Mouse (Mus musculus): ENCODE measurements at regions not wholly inside any gene's neighbourhood (a gene's known extent, or its start where the extent isn't known, plus 50 kb on each side); places are given as distances from the start of the nearest gene placed in this dataset.

GRCm38 (mm10) chr9:115517903-115518302 lies 207.7 kb upstream of the Stt3b start:
- Histone ChIP-seq H3K27me3 (replicated peaks; ENCODE audit: insufficient read depth, low read length) (no peaks in the 10 kb centered on the region), H3K4me3 (ENCODE audit: low read depth, low read length) (no peak overlapping the region)
- no peak for ATAC-seq

GRCm38 (mm10) chr9:115524161-115524560 lies 213.9 kb upstream of the Stt3b start:
- TF ChIP-seq CTCF (IDR thresholded peaks at IDR 0.05) (no peak), EP300 (IDR thresholded peaks at IDR 0.05) (no peak)
- Histone ChIP-seq H3K9ac (replicated peaks; ENCODE audit: low read depth) (no peak overlapping the region), H3K9me3 (ENCODE audit: low read length) (no peaks in the 10 kb centered on the region), H3K4me3 (ENCODE audit: low read depth, low read length) (no peak overlapping the region), H3K27ac (ENCODE audit: low read length) (no peak overlapping the region), H3K36me3 (ENCODE audit: insufficient read depth, low read length) (no peaks in the 10 kb centered on the region), H3K4me1 (ENCODE audit: insufficient read depth, low read depth, low read length) (peaks cover 3% of the 10 kb centered on the region; the same call in 1 of the 2 replicates), H3K27me3 (replicated peaks; ENCODE audit: insufficient read depth, low read length) (no peaks in the 10 kb centered on the region), H3K4me2 (replicated peaks; ENCODE audit: low read depth, low read length) (no peak overlapping the region)
- WGBS: 71% methylated on average over 3 of the region's 3 CpGs
- DNase-seq (ENCODE audit: low spot score) (no peak), ATAC-seq (no peak)

More at GRCm38 (mm10) chr9:115517903-115518302, 207.7 kb upstream of the Stt3b start:
- no peaks in the 10 kb centered on the region for H3K4me1 ChIP-seq (ENCODE audit: insufficient read depth, low read depth, low read length)
- no peak overlapping the region for H3K4me2 ChIP-seq (replicated peaks; ENCODE audit: low read depth, low read length)
- no peaks in the 10 kb centered on the region for H3K36me3 ChIP-seq (ENCODE audit: insufficient read depth, low read length)
- no peak for DNase-seq (ENCODE audit: low spot score)
- no peak overlapping the region for H3K27ac ChIP-seq (ENCODE audit: low read length)
- TF ChIP-seq EP300 (IDR thresholded peaks at IDR 0.05) (no peak), CTCF (IDR thresholded peaks at IDR 0.05) (no peak)
- no peak overlapping the region for H3K9ac ChIP-seq (replicated peaks; ENCODE audit: low read depth)
- no peaks in the 10 kb centered on the region for H3K9me3 ChIP-seq (ENCODE audit: low read length)

DNA sequence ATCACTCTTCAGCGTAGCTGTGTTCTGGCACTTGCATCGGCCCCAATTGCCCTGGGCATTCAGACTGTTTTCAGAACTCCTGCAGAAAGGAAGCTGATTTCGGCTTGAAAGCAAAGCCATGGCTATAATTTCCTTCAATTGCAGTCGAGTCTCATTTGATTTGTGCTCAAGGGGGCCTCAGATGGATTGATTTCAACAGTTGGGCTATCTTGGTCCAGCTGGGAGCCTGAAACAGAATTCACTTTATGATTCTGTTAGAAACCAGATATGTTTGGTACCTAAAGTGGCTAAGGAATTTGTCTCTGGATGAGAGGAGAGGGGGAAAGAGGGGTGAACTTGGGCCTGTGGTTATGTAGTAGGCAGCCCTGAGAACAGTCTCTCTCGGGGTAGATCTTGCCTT lies 214.4 kb upstream of the Stt3b start:
- WGBS: 73% methylated on average over 5 of the region's 5 CpGs
- H3K27me3 ChIP-seq (replicated peaks; ENCODE audit: insufficient read depth, low read length): no peaks in the 10 kb centered on the region
- no peaks in the 10 kb centered on the region for H3K36me3 ChIP-seq (ENCODE audit: insufficient read depth, low read length)
- H3K9ac ChIP-seq (replicated peaks; ENCODE audit: low read depth): no peak overlapping the region
- H3K9me3 ChIP-seq (ENCODE audit: low read length): no peaks in the 10 kb centered on the region
- H3K4me3 ChIP-seq (ENCODE audit: low read depth, low read length): no peak overlapping the region
- peaks cover 3% of the 10 kb centered on the region; the same call in 1 of the 2 replicates for H3K4me1 ChIP-seq (ENCODE audit: insufficient read depth, low read depth, low read length)
- TF ChIP-seq EP300 (IDR thresholded peaks at IDR 0.05) (no peak), CTCF (IDR thresholded peaks at IDR 0.05) (no peak)
- no peak overlapping the region for H3K27ac ChIP-seq (ENCODE audit: low read length)
- ATAC-seq: no peak
- no peak overlapping the region for H3K4me2 ChIP-seq (replicated peaks; ENCODE audit: low read depth, low read length)
- no peak for DNase-seq (ENCODE audit: low spot score)

GRCm38 (mm10) chr9:115526322-115526721 lies 216.1 kb upstream of the Stt3b start:
- no peak overlapping the region for H3K9ac ChIP-seq (replicated peaks; ENCODE audit: low read depth)
- WGBS: 79% methylated on average over 4 of the region's 4 CpGs
- H3K27ac ChIP-seq (ENCODE audit: low read length): no peak overlapping the region
- no peak overlapping the region for H3K4me3 ChIP-seq (ENCODE audit: low read depth, low read length)
- ATAC-seq (no peak), DNase-seq (ENCODE audit: low spot score) (no peak)
- H3K4me1 ChIP-seq (ENCODE audit: insufficient read depth, low read depth, low read length): peaks cover 3% of the 10 kb centered on the region; the same call in 1 of the 2 replicates
- H3K36me3 ChIP-seq (ENCODE audit: insufficient read depth, low read length): no peaks in the 10 kb centered on the region
- TF ChIP-seq CTCF (IDR thresholded peaks at IDR 0.05) (no peak), EP300 (IDR thresholded peaks at IDR 0.05) (no peak)
- no peak overlapping the region for H3K4me2 ChIP-seq (replicated peaks; ENCODE audit: low read depth, low read length)
- H3K27me3 ChIP-seq (replicated peaks; ENCODE audit: insufficient read depth, low read length): no peaks in the 10 kb centered on the region
- H3K9me3 ChIP-seq (ENCODE audit: low read length): no peaks in the 10 kb centered on the region

DNA sequence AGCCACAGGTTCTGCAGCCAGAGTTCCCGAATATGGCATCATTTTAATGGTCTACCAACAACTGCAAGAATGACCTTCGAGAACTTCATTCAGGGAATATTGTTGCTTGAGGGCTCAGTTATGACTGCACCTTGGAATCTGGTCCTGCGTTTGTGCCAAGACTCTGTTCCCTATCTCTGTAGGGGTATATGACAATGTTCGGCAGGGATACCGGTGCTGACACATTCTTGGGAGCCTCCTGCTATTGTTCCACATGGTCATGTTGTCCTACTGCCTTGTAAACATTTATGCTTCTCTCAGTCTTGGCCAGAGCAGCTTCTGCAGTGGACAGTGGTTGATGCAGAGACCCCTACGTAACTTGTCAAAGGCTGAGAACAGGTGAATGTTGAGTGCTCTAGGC lies 216.8 kb upstream of the Stt3b start:
- ATAC-seq (peak; percentile 14; the same call in 1 of the 2 replicates), DNase-seq (ENCODE audit: low spot score) (no peak)
- H3K27ac ChIP-seq (ENCODE audit: low read length): no peak overlapping the region
- H3K9ac ChIP-seq (replicated peaks; ENCODE audit: low read depth): no peak overlapping the region
- no peaks in the 10 kb centered on the region for H3K9me3 ChIP-seq (ENCODE audit: low read length)
- H3K4me1 ChIP-seq (ENCODE audit: insufficient read depth, low read depth, low read length): peaks cover 3% of the 10 kb centered on the region; the same call in 1 of the 2 replicates
- H3K36me3 ChIP-seq (ENCODE audit: insufficient read depth, low read length): no peaks in the 10 kb centered on the region
- 69% methylated on average over 6 of the region's 6 CpGs for WGBS
- no peak overlapping the region for H3K4me3 ChIP-seq (ENCODE audit: low read depth, low read length)
- H3K27me3 ChIP-seq (replicated peaks; ENCODE audit: insufficient read depth, low read length): no peaks in the 10 kb centered on the region
- TF ChIP-seq CTCF (IDR thresholded peaks at IDR 0.05): no peak
- TF ChIP-seq EP300 (IDR thresholded peaks at IDR 0.05): peak; percentile 56
- no peak overlapping the region for H3K4me2 ChIP-seq (replicated peaks; ENCODE audit: low read depth, low read length)

DNA sequence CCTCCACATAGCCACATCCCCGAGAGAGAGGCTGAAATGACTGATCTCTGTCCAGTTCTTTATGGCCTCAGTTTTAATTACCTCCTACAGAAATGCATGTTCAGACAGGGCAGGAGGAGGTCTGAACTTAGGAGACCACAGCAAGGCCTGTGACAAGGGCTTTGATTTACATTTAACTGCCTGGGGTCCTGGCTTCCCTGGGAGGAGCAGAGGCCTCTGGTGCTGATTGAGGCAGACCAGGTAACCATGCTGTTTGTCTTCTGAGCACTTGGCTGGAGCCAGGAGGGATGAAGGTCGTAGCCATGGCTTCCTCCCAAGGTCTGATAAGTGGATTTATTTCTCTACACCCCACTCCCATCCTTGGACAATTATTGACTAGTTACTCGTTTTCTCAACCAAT lies 224.0 kb upstream of the Stt3b start:
- H3K9me3 ChIP-seq (ENCODE audit: low read length): no peaks in the 10 kb centered on the region
- DNase-seq (ENCODE audit: low spot score): no peak
- H3K36me3 ChIP-seq (ENCODE audit: insufficient read depth, low read length): no peaks in the 10 kb centered on the region

GRCm38 (mm10) chr9:115543665-115544064 lies 233.4 kb upstream of the Stt3b start:
- no peak overlapping the region for H3K4me2 ChIP-seq (replicated peaks; ENCODE audit: low read depth, low read length)
- no peak overlapping the region for H3K9ac ChIP-seq (replicated peaks; ENCODE audit: low read depth)
- ATAC-seq (peak; percentile 69), DNase-seq (ENCODE audit: low spot score) (peak; percentile 65)
- H3K27me3 ChIP-seq (replicated peaks; ENCODE audit: insufficient read depth, low read length): no peaks in the 10 kb centered on the region
- no peak overlapping the region for H3K4me3 ChIP-seq (ENCODE audit: low read depth, low read length)
- no peaks in the 10 kb centered on the region for H3K9me3 ChIP-seq (ENCODE audit: low read length)
- 23% methylated on average over 9 of the region's 9 CpGs for WGBS
- H3K27ac ChIP-seq (ENCODE audit: low read length): no peak overlapping the region
- TF ChIP-seq EP300 (IDR thresholded peaks at IDR 0.05) (peak; percentile 92), CTCF (IDR thresholded peaks at IDR 0.05) (no peak)
- H3K4me1 ChIP-seq (ENCODE audit: insufficient read depth, low read depth, low read length): no peaks in the 10 kb centered on the region
- H3K36me3 ChIP-seq (ENCODE audit: insufficient read depth, low read length): no peaks in the 10 kb centered on the region

More for the DNA sequence above, 224.0 kb upstream of the Stt3b start:
- no peaks in the 10 kb centered on the region for H3K4me1 ChIP-seq (ENCODE audit: insufficient read depth, low read depth, low read length)
- no peak overlapping the region for H3K4me3 ChIP-seq (ENCODE audit: low read depth, low read length)
- no peak overlapping the region for H3K4me2 ChIP-seq (replicated peaks; ENCODE audit: low read depth, low read length)
- H3K9ac ChIP-seq (replicated peaks; ENCODE audit: low read depth): no peak overlapping the region
- no peak for ATAC-seq
- H3K27me3 ChIP-seq (replicated peaks; ENCODE audit: insufficient read depth, low read length): no peaks in the 10 kb centered on the region
- no peak for TF ChIP-seq CTCF (IDR thresholded peaks at IDR 0.05)
- TF ChIP-seq EP300 (IDR thresholded peaks at IDR 0.05): no peak
- H3K27ac ChIP-seq (ENCODE audit: low read length): no peak overlapping the region
- 51% methylated on average over 3 of the region's 3 CpGs for WGBS

Data from lung, postnatal 0 days (tissue).